Mouse (Mus musculus): ENCODE measurements around the gene Clk2.

Gene Clk2

DNA sequence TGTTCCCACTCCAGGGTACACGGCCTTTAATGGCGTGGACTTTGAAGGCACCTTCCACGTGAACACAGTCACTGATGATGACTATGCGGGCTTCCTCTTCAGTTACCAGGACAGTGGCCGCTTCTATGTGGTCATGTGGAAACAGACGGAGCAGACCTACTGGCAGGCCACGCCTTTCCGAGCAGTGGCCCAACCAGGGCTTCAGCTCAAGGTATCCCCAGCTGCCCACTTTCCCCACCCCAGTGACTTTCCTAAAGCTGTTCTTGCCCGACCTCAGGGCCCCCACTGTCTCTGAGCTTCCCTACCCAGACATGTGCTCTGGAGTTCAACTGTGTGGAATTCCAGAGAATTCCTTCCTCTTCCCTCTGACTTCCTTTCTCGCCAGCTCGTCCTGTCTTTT is 60.2 kb downstream of the Clk2 start:
- DNase-seq (ENCODE audit: low spot score) = no peak

DNA sequence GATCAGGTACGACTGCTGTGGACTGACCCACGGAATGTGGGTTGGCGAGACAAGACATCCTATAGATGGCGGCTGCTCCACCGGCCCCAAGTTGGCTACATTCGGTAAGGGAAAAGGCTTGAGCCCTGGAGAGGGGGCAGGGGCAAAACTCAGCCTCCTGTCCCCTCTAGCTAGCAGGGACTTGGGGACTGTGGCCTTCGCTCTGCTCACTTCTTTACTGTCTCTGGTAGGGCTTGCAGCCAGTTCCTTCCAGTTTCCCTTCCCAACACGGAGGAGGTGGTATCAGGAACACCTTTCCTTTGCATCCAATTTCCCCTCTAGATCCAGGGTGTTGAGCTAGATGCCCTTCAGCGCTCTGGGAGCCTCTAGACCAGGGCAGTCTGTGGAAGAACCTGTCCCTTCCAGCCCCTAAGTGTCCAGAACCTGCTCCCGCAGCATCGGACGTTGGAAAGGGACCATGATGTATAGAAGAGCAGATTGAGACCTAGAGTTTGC is 60.8 kb downstream of the Clk2 start:
- no peak for DNase-seq (ENCODE audit: low spot score)

DNA sequence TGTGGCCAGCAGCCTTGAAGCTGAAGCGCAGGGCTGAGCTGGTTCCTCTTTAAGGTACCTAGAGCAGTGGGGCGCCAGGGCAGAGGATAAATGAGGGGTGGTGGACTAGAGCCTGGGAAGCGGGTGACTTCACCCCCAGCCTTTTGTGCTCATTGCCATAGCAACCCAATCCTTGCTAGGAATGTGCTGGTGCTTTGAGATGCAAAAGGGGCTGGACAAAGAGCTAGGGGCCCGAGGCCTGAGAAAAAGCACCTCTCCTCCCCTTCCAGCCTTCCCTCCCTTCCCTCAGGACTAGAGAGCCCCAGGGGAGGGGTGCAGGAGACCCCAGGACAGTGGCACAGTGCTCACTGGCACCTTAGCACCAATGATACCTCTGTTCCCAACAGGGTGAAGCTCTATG is 61.3 kb downstream of the Clk2 start:
- DNase-seq (ENCODE audit: low spot score) = no peak

DNA sequence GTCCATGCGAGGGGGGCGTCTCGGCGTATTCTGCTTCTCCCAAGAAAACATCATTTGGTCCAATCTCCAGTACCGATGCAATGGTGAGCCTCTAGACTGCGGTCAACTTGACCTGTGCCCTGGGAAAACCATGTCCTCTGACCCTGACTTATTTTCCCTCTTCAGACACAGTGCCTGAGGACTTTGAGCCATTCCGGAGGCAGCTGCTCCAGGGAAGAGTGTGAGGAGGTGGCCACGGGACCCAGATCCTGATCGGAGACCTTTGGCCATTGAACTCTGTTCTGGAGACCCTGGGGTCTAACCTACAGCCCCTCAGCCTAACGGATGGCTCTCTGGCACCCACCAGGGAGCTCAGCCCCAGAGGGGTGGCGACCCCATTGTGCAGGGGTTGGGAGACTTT is 61.8 kb downstream of the Clk2 start:
- no peak for DNase-seq (ENCODE audit: low spot score)

Data from ovary, postnatal 36 days (tissue).